Mouse (Mus musculus) heart, embryonic 14.5 days (tissue): ENCODE measurements around the gene Mov10l1. TPM values are rescaled to one million over a fixed set of nuclear protein-coding genes. Genes with fewer than 3 reads are reported as not detected.

Source experiments
- ATAC-seq: fragments of 200-750 bp; cut with Nextera tagmentation; 2 replicates; pipeline ENCODE4 v1.8.0; 2017; ENCODE audit warnings: low read depth, moderate TSS enrichment; ENCODE audit not compliant: insufficient number of reproducible peaks, insufficient read depth, low FRiP score
- H3K27ac ChIP-seq, 2 experiments: fragments of 200-500 bp in 1 of 2; fragments of 300-500 bp in 1 of 2; sonication (generic) in 1 of 2; replicated peaks in 1 of 2; 2 replicates each; pipeline ENCODE4 v1.5.1; 2012 to 2014; ENCODE audit warnings: low read depth in 2 of 2, low read length in 2 of 2, control low read depth in 1 of 2, mild to moderate bottlenecking in 1 of 2, mixed read lengths in 1 of 2; ENCODE audit not compliant: control insufficient read depth in 1 of 2, insufficient read depth in 1 of 2
- H3K27me3 ChIP-seq: fragments of 300-500 bp; sonication (generic); 2 replicates; pipeline ENCODE4 v1.6.1; 2014; ENCODE audit warnings: mild to moderate bottlenecking, low read length, control low read depth; ENCODE audit not compliant: control insufficient read depth, insufficient read depth
- H3K36me3 ChIP-seq: fragments of 300-500 bp; sonication (generic); 2 replicates; pipeline ENCODE4 v1.6.1; 2014; ENCODE audit warnings: mild to moderate bottlenecking, control low read depth, low read length, mixed read lengths; ENCODE audit not compliant: control insufficient read depth, insufficient read depth
- H3K4me1 ChIP-seq, 2 experiments: fragments of 200-500 bp in 1 of 2; fragments of 300-500 bp in 1 of 2; sonication (generic) in 1 of 2; 2 replicates each; pipeline ENCODE4 v1.6.1; 2012 to 2014; ENCODE audit warnings: low read length in 2 of 2, control low read depth in 1 of 2, mixed read lengths in 1 of 2; ENCODE audit not compliant: control insufficient read depth in 2 of 2, insufficient read depth in 2 of 2
- H3K4me2 ChIP-seq: fragments of 300-500 bp; sonication (generic); 2 replicates; pipeline ENCODE4 v1.6.1; 2014; ENCODE audit warnings: mild to moderate bottlenecking, low read length
- H3K4me3 ChIP-seq, 2 experiments: fragments of 200-500 bp in 1 of 2; fragments of 300-500 bp in 1 of 2; sonication (generic) in 1 of 2; 2 replicates each; pipeline ENCODE4 v1.5.1; 2012 to 2014; ENCODE audit warnings: low read length in 2 of 2, mild to moderate bottlenecking in 2 of 2, control low read depth in 1 of 2, low read depth in 1 of 2, moderate library complexity in 1 of 2; ENCODE audit not compliant: control insufficient read depth in 1 of 2, insufficient read depth in 1 of 2
- H3K9ac ChIP-seq: fragments of 300-500 bp; sonication (generic); 2 replicates; pipeline ENCODE4 v1.6.1; 2014; ENCODE audit warnings: mild to moderate bottlenecking, low read length
- H3K9me3 ChIP-seq: fragments of 300-500 bp; sonication (generic); 2 replicates; pipeline ENCODE4 v1.6.1; 2016; ENCODE audit warnings: low read length, control low read depth; ENCODE audit not compliant: control insufficient read depth
- WGBS: fragments of 180-500 bp; shearing (Covaris S2); extraction: QIAGEN DNeasy Blood & Tissue Kit; methylation state at CpG from one replicate; pipeline ENCODE4 v1.1.7; 2014; 5-methylcytosine and 5-hydroxymethylcytosine counted together
- polyA plus RNA-seq: library from polyadenylated mRNA; unstranded; fragments of >200 nt; fragmentation: Nextera tagmentation; extraction: Ambion mirVana; gene quantifications from 2 replicates; pipeline ENCODE4 v1.2.1, GENCODE M21; 2014

The Mov10l1 gene
- polyA plus RNA-seq, 1 experiment from 2014 or later = 86.2 TPM

DNA sequence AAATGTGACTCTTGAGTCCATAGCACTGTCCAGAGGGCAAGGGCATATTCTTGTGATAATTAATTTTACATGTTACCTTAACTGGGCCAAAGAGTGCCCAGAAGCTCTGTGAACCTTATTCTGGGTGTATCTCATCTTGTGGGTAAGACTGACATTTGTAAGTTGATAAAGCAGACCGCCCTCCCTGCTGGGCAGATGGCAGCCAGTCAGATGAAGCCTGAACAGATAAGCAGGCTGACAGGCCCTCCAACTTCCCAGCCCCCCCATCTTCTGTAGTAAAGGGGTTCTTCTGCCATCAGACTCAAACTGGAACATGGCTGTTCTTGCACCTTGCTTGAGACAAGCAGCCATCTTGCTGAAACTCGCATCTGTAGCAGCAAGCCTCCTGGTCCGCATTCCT lies 34.0 kb downstream of the Mov10l1 start:
- no peak overlapping the region for H3K27ac ChIP-seq
- 70% methylated on average over 3 of the region's 3 CpGs for whole genome bisulfite sequencing
- no peak for ATAC-seq

DNA sequence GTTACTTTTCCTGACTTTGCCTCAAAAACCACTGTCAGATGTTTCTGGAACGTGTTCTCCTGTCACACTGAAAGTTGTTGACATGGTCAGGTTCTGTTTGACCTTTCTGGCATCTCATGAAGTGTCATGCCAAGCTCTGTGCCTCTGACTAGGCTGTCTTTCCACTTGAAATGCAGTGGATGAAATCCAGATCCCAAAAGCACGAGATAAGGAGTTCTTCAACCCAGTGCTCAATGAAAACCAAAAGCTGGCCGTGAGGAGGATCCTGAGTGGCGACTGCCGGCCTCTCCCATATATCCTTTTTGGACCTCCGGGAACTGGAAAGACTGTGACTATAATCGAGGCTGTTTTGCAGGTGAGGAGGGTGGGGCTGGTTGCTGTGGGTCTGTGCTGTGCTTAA lies 37.4 kb downstream of the Mov10l1 start:
- ATAC-seq = peak; percentile 79
- peak overlapping the region; percentile 74 for H3K9ac ChIP-seq

More for the DNA sequence above, 34.0 kb downstream of the Mov10l1 start:
- no peaks in the 10 kb centered on the region for H3K36me3 ChIP-seq
- no peak overlapping the region for H3K4me3 ChIP-seq
- H3K4me2 ChIP-seq = no peak overlapping the region
- H3K27me3 ChIP-seq = no peaks in the 10 kb centered on the region
- H3K9ac ChIP-seq = no peak overlapping the region
- H3K9me3 ChIP-seq = no peaks in the 10 kb centered on the region
- peaks cover 12% of the 10 kb centered on the region in 2 experiments for H3K4me1 ChIP-seq

DNA sequence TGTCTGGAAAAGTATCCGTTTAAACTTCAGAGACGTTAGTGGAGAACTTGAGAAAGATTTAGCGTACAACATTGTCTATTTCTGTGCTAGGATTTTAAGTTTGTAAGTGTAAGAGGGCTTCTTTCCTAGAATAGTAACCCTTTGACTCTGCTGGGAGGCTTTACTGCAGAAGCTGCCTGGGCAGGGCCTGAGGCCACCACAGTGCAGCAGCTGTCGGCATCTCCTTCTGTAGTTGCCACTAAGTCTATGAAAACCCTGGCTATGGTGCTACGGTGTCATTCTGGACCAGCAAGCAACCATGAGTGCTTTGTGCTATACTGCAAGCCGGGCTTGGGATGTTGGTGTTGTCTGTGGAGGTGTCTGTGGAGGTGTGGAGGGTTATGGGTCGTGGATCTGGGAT lies 37.8 kb downstream of the Mov10l1 start:
- ATAC-seq = peak; percentile 42; the same call in 1 of the 2 replicates
- H3K9ac ChIP-seq = peak overlapping the region; percentile 74
- H3K9me3 ChIP-seq = no peaks in the 10 kb centered on the region
- H3K27ac ChIP-seq = peak overlapping the region; percentile 96 to 97
- H3K36me3 ChIP-seq = peaks cover 19% of the 10 kb centered on the region
- WGBS = 25% methylated on average over 7 of the region's 7 CpGs
- H3K4me3 ChIP-seq = peak overlapping the region; percentile 44 to 48
- H3K4me1 ChIP-seq = peaks cover 9 to 13% of the 10 kb centered on the region in 2 experiments
- H3K4me2 ChIP-seq = peak overlapping the region; percentile 62
- H3K27me3 ChIP-seq = no peaks in the 10 kb centered on the region

More for the DNA sequence above, 37.4 kb downstream of the Mov10l1 start:
- Histone ChIP-seq H3K4me2 (peak overlapping the region; percentile 62), H3K9me3 (no peaks in the 10 kb centered on the region), H3K36me3 (peaks cover 15% of the 10 kb centered on the region), H3K27me3 (no peaks in the 10 kb centered on the region), H3K4me1 (peaks cover 9 to 16% of the 10 kb centered on the region in 2 experiments), H3K27ac (peak overlapping the region; percentile 96 to 97), H3K4me3 (peak overlapping the region; percentile 44 to 48)
- 4% methylated on average over 7 of the region's 7 CpGs for WGBS

DNA sequence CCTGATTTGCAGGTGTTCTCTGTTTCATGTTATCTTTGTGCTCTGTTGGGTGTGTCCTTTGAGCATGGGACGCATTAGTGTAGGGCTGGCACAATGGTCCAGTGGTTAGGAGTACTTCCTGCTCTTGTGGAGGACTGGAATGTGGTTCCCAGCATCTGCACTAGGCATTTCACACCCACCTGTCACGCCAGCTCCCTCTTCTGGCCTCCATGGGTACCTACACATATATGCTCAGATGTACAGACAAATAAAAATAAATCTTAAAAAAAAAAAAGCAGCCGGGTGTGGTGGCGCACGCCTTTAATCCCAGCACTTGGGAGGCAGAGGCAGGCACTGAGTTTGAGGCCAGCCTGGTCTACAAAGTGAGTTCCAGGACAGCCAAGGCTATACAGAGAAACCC lies 61.7 kb downstream of the Mov10l1 start:
- H3K4me1 ChIP-seq = no peaks in the 10 kb centered on the region
- no peak for ATAC-seq
- no peak overlapping the region for H3K4me2 ChIP-seq
- 73% methylated on average over 5 of the region's 5 CpGs for WGBS
- H3K9ac ChIP-seq = no peak overlapping the region
- H3K4me3 ChIP-seq = no peak overlapping the region
- no peaks in the 10 kb centered on the region for H3K27me3 ChIP-seq
- peaks cover 22% of the 10 kb centered on the region for H3K36me3 ChIP-seq
- H3K27ac ChIP-seq = no peak overlapping the region
- H3K9me3 ChIP-seq = peaks cover 12% of the 10 kb centered on the region

DNA sequence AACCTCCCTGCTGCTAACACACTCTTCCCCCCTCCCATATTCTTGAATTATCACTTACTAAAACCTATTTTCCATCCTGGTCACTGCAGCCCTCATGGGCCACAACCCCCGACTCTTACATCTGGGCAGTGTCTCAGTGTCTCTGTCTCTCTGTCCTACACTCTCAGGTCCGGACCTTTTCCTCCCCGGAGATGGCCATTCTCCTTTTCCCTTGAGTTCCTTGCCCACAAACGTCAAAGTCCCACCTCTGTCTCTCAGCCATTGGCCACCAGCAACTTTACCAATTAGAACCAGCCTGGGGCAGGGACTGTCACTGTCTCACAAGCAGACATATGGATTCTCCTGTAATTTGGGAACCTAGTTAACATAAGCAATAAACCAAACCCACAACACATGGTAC lies 63.6 kb downstream of the Mov10l1 start:
- no peak overlapping the region for H3K4me2 ChIP-seq
- H3K9me3 ChIP-seq = peaks cover 12% of the 10 kb centered on the region
- no peak for ATAC-seq
- no peak overlapping the region for H3K4me3 ChIP-seq
- no peak overlapping the region for H3K27ac ChIP-seq
- H3K36me3 ChIP-seq = peaks cover 28% of the 10 kb centered on the region
- no peak overlapping the region for H3K9ac ChIP-seq
- H3K4me1 ChIP-seq = no peaks in the 10 kb centered on the region
- no peaks in the 10 kb centered on the region for H3K27me3 ChIP-seq
- 72% methylated on average over 4 of the region's 4 CpGs for WGBS

DNA sequence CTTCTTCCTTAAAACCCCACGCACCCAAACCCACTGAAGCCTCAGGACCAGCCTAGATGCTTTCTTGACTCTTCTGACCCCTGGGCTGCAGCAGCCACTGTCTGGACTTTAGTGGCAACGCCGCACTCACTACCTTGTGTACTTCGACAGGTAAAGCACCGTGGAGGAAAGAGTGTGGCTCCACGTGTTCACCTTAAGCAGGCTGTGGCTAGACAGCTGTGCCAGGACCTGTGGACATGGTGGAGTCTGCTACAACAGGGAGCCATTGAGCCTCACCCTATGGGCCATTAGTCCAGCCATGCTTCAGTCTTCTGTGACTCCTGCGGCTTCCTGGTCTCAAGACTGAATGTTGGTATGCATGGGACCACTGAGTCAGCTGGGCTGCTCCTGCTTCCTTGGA lies 72.0 kb downstream of the Mov10l1 start:
- peaks cover 12% of the 10 kb centered on the region for H3K27me3 ChIP-seq
- no peak overlapping the region for H3K4me3 ChIP-seq
- no peak overlapping the region for H3K9ac ChIP-seq
- H3K4me2 ChIP-seq = no peak overlapping the region
- H3K9me3 ChIP-seq = no peaks in the 10 kb centered on the region
- H3K27ac ChIP-seq = no peak overlapping the region
- H3K36me3 ChIP-seq = peaks cover 32% of the 10 kb centered on the region
- 81% methylated on average over 7 of the region's 7 CpGs for WGBS
- no peak for ATAC-seq
- H3K4me1 ChIP-seq = peaks cover 0 to 8% of the 10 kb centered on the region in 2 experiments; a peak in 2 of 4 replicates

DNA sequence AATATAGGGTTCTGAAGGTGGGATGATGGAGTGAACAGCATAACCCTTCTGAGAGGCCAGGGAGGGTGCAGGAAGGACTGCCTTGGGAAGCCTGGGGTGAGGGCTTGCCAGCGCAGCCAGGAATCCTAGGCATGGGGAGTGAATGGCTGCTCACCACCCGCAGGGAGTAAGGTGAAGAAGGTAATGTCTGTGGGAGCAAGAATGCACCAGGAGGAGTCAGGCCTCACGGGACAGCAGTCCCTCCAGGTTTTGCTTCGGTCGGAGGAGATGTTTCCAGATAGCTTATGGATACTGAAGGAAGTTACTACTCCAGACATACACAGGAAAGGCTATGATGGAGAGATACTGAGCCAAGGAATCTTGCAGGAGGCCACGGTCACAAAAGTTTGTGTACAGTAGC lies 76.0 kb downstream of the Mov10l1 start:
- no peak for ATAC-seq
- Histone ChIP-seq H3K27ac (no peak overlapping the region), H3K9me3 (no peaks in the 10 kb centered on the region), H3K27me3 (peaks cover 27% of the 10 kb centered on the region), H3K36me3 (peaks cover 14% of the 10 kb centered on the region), H3K4me2 (peak overlapping the region; percentile 76), H3K9ac (peak overlapping the region; percentile 78; the same call in 1 of the 2 replicates), H3K4me1 (peaks cover 5 to 8% of the 10 kb centered on the region in 2 experiments; a peak in 3 of 4 replicates), H3K4me3 (peak overlapping the region; percentile 49 to 63)
- WGBS = 20% methylated on average over 6 of the region's 6 CpGs
